ENCODE assay signal across 8 mouse cellular contexts in the genomic region with DNA sequence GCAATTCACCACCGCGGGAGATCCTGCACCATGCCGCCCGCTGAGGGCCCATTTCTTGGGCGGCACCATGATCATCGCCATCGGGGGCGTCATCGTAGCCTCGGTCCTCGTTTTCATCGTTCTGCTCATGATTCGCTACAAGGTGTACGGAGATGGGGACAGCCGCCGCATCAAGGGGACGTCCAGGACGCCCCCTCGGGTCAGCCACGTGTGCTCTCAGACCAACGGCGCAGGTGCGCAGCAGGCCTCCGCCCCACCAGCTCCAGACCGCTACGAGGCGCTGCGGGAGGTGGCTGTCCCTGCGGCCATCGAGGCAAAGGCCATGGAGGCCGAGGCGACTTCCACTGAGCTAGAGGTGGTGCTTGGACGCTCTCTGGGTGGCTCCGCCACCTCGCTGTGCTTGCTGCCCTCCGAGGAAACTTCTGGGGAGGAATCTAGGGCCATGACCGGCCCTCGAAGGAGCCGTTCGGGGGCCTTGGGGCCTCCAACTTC. TPM values are rescaled to one million over a fixed set of nuclear protein-coding genes. Genes with fewer than 3 reads are reported as not detected.
A peak's percentile ranks its signal among the peaks of the same experiment; 100 is the strongest.
DNase-seq lines count a peak whose midpoint lies in the region; ATAC-seq and TF ChIP-seq lines count a peak whose summit lies in the region.

No protein-coding gene starts in this region.

- no peak overlapping the region for H3K27ac ChIP-seq in hindbrain, embryonic 11.5 days (ENCODE audit: low read depth, low read length)
- H3K27ac ChIP-seq in midbrain, embryonic 10.5 days (replicated peaks), result peak overlapping the region; percentile 84

- H3K4me3 ChIP-seq in erythroblast, embryonic 14.5 days (replicated peaks), result peak overlapping the region; percentile 45
- H3K4me3 ChIP-seq in E14TG2a.4 (replicated peaks; ENCODE audit: low read length), result peak overlapping the region; percentile 80
- H3K4me3 ChIP-seq in hindbrain, embryonic 11.5 days (ENCODE audit: low read depth, low read length), result peak overlapping the region; percentile 30
- peak overlapping the region; percentile 64 for H3K4me3 ChIP-seq in midbrain, embryonic 10.5 days

- H3K4me1 ChIP-seq in erythroblast, embryonic 14.5 days (ENCODE audit: control insufficient read depth), result peaks cover 11% of the 10 kb centered on the region
- peaks cover 49% of the 10 kb centered on the region for H3K4me1 ChIP-seq in E14TG2a.4 (replicated peaks; ENCODE audit: low read depth, low read length)
- no peaks in the 10 kb centered on the region for H3K4me1 ChIP-seq in hindbrain, embryonic 11.5 days (replicated peaks; ENCODE audit: control insufficient read depth, insufficient read depth, low read length)
- peaks cover 28% of the 10 kb centered on the region for H3K4me1 ChIP-seq in midbrain, embryonic 10.5 days

- H3K9ac ChIP-seq in hindbrain, embryonic 11.5 days (ENCODE audit: low read depth, low read length), result peak overlapping the region; percentile 44; the same call in 1 of the 2 replicates

- no peaks in the 10 kb centered on the region for H3K9me3 ChIP-seq in erythroblast, embryonic 14.5 days (ENCODE audit: control insufficient read depth, low read length)
- H3K9me3 ChIP-seq in E14TG2a.4 (ENCODE audit: low read length), result no peaks in the 10 kb centered on the region
- H3K9me3 ChIP-seq in hindbrain, embryonic 11.5 days (ENCODE audit: control insufficient read depth, low read length), result no peaks in the 10 kb centered on the region
- no peaks in the 10 kb centered on the region for H3K9me3 ChIP-seq in midbrain, embryonic 10.5 days (replicated peaks)

- TF ChIP-seq CTCF in E14TG2a.4 (conservative IDR thresholded peaks at IDR 0.05; ENCODE audit: low read length), result no peak

- DNase-seq in hindbrain, embryonic 11.5 days (ENCODE audit: low spot score), result no peak
- no peak for DNase-seq in midbrain, embryonic 10.5 days (ENCODE audit: low spot score)
- no peak for DNase-seq in left cerebral cortex, adult 18-20 months (ENCODE audit: low spot score in 2 of 2)
- DNase-seq in urinary bladder, adult 18-20 months (ENCODE audit: low spot score in 2 of 2), result no peak
- DNase-seq in ovary, postnatal 14 days (ENCODE audit: low spot score), result no peak

- 15% methylated on average over 40 of the region's 40 CpGs for WGBS in hindbrain, embryonic 11.5 days
- WGBS in midbrain, embryonic 10.5 days, result 11% methylated on average over 40 of the region's 40 CpGs

- H3K27me3 ChIP-seq in erythroblast, embryonic 14.5 days (ENCODE audit: control insufficient read depth), result peaks cover 20% of the 10 kb centered on the region
- peaks cover 34% of the 10 kb centered on the region for H3K27me3 ChIP-seq in E14TG2a.4 (ENCODE audit: insufficient read depth, low read length)
- H3K27me3 ChIP-seq in hindbrain, embryonic 11.5 days (ENCODE audit: control insufficient read depth, insufficient read depth, low read length), result peaks cover 10% of the 10 kb centered on the region
- peaks cover 40% of the 10 kb centered on the region for H3K27me3 ChIP-seq in midbrain, embryonic 10.5 days (ENCODE audit: low read depth, poor library complexity, severe bottlenecking)

- H3K4me2 ChIP-seq in hindbrain, embryonic 11.5 days (replicated peaks; ENCODE audit: low read depth, low read length), result peak overlapping the region; percentile 67

- ATAC-seq in erythroblast, adult 5-6 weeks (replicated peaks; ENCODE audit: low FRiP score, poor library complexity, severe bottlenecking), result no peak
- peak; percentile 34 for ATAC-seq in hindbrain, embryonic 11.5 days (ENCODE audit: low FRiP score)

- H3K36me3 ChIP-seq in erythroblast, embryonic 14.5 days (ENCODE audit: control insufficient read depth), result no peaks in the 10 kb centered on the region
- H3K36me3 ChIP-seq in E14TG2a.4 (ENCODE audit: insufficient read depth, low read length), result peaks cover 14% of the 10 kb centered on the region
- peaks cover 8% of the 10 kb centered on the region; the same call in 1 of the 2 replicates for H3K36me3 ChIP-seq in hindbrain, embryonic 11.5 days (ENCODE audit: control insufficient read depth, insufficient read depth, low read length)
- peaks cover 35% of the 10 kb centered on the region for H3K36me3 ChIP-seq in midbrain, embryonic 10.5 days

RNA-seq across cellular contexts. Expression of gene Lrfn1, which starts 15.0 kb away (rescaled TPM):
- polyA plus RNA-seq in erythroblast, embryonic 14.5 days (2012), result 0.02 TPM in 2 replicates
- 6.9 TPM in 1 of 2 replicates, not detected in the other for total RNA-seq in erythroblast, adult 5-6 weeks (2015; ENCODE audit: low replicate concordance)
- total RNA-seq in erythroblast, adult 5-6 weeks (2017; ENCODE audit: low replicate concordance), result not detected in 2 replicates
- polyA plus RNA-seq in hindbrain, embryonic 11.5 days (2014; fragmentation: Nextera tagmentation; extraction: Ambion mirVana), result 5.8 and 6.6 TPM in 2 replicates
- polyA plus RNA-seq in midbrain, embryonic 10.5 days (2016; fragmentation: Nextera tagmentation; extraction: Ambion mirVana), result 3.6 and 3.7 TPM in 2 replicates
- total RNA-seq in left cerebral cortex, adult 18-20 months (2021), result 10 to 100 TPM; 93.0 to 96.9 TPM

RNA-seq across cellular contexts. Expression of gene Gmfg, which starts 29.5 kb away (rescaled TPM):
- polyA plus RNA-seq in erythroblast, embryonic 14.5 days (2012), result 0.03 and 0.12 TPM in 2 replicates
- 69.4 and 105 TPM in 2 replicates for total RNA-seq in erythroblast, adult 5-6 weeks (2015; ENCODE audit: low replicate concordance)
- 115 and 118 TPM in 2 replicates for total RNA-seq in erythroblast, adult 5-6 weeks (2017; ENCODE audit: low replicate concordance)
- polyA plus RNA-seq in hindbrain, embryonic 11.5 days (2014; fragmentation: Nextera tagmentation; extraction: Ambion mirVana), result 6.5 and 8.7 TPM in 2 replicates
- polyA plus RNA-seq in midbrain, embryonic 10.5 days (2016; fragmentation: Nextera tagmentation; extraction: Ambion mirVana), result 6.3 and 8.1 TPM in 2 replicates
- 1 to 10 TPM; 1.4 to 1.5 TPM for total RNA-seq in left cerebral cortex, adult 18-20 months (2021)

RNA-seq across cellular contexts. Expression of gene Ifnl2, which starts 43.5 kb away (rescaled TPM):
- polyA plus RNA-seq in erythroblast, embryonic 14.5 days (2012), result not detected in 2 replicates
- not detected in 2 replicates for total RNA-seq in erythroblast, adult 5-6 weeks (2015; ENCODE audit: low replicate concordance)
- not detected in 2 replicates for total RNA-seq in erythroblast, adult 5-6 weeks (2017; ENCODE audit: low replicate concordance)
- polyA plus RNA-seq in hindbrain, embryonic 11.5 days (2014; fragmentation: Nextera tagmentation; extraction: Ambion mirVana), result not detected in 2 replicates
- not detected in 2 replicates for polyA plus RNA-seq in midbrain, embryonic 10.5 days (2016; fragmentation: Nextera tagmentation; extraction: Ambion mirVana)
- total RNA-seq in left cerebral cortex, adult 18-20 months (2021), result not detected

RNA-seq across cellular contexts. Expression of gene Ifnl3, which starts 55.9 kb away (rescaled TPM):
- not detected in 2 replicates for polyA plus RNA-seq in erythroblast, embryonic 14.5 days (2012)
- total RNA-seq in erythroblast, adult 5-6 weeks (2015; ENCODE audit: low replicate concordance), result not detected in 2 replicates
- not detected in 2 replicates for total RNA-seq in erythroblast, adult 5-6 weeks (2017; ENCODE audit: low replicate concordance)
- polyA plus RNA-seq in hindbrain, embryonic 11.5 days (2014; fragmentation: Nextera tagmentation; extraction: Ambion mirVana), result not detected in 2 replicates
- not detected in 2 replicates for polyA plus RNA-seq in midbrain, embryonic 10.5 days (2016; fragmentation: Nextera tagmentation; extraction: Ambion mirVana)
- not detected for total RNA-seq in left cerebral cortex, adult 18-20 months (2021)

Comparison
In these comparisons a context has a peak if more than half of its experiments do, and no peak if none do; other contexts are left out.
1. H3K4me3 ChIP-seq: peak in every context shown above with its lines; median percentile 80 in E14TG2a.4; 64 in midbrain, embryonic 10.5 days; 45 in erythroblast, embryonic 14.5 days; 30 in hindbrain, embryonic 11.5 days.